ENCODE assay signal across 26 mouse cellular contexts in the genomic region with DNA sequence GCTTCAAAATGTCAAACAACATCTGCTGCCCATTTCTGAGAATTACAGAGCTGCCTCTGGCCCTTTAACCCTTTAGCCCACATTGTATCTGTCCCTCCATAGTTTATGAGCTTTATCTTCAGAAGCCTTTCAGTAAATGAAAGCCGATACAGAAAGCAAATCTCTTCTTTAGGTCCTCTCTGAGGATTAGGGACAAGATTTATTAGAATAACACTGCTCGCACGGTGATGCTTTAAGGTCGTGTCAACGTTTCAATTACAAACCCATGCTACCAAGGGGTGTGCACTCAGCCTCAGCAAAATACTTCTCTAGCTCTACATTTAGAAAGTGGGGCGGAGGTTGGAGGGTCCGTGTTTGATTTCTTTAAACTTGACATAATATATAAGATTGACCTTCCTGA.
DNase-seq lines count a peak whose midpoint lies in the region; ATAC-seq and TF ChIP-seq lines count a peak whose summit lies in the region.
"Had no signal": no experiment of that assay in that cellular context is flagged by ENCODE, and none has a peak within 500 bp of the region (broad histone marks: within the 10 kb centered on the region; RNA-seq: fewer than 3 reads in every experiment).

No protein-coding gene starts in this region.

- no peak overlapping the region for H3K9ac ChIP-seq in kidney, embryonic 15.5 days
- no peak overlapping the region for H3K9ac ChIP-seq in stomach, embryonic 14.5 days (replicated peaks; ENCODE audit: low read depth, low read length)
- no peak overlapping the region for H3K9ac ChIP-seq in stomach, postnatal 0 days (ENCODE audit: low read length)
- H3K9ac ChIP-seq in hindbrain, embryonic 12.5 days, result no peak overlapping the region
- H3K9ac ChIP-seq: embryonic facial prominence, embryonic 13.5 days; forebrain, embryonic 12.5 days; forebrain, embryonic 15.5 days; heart, embryonic 13.5 days; hindbrain, embryonic 15.5 days had no signal

- H3K4me3 ChIP-seq in kidney, embryonic 15.5 days (replicated peaks), result no peak overlapping the region
- H3K4me3 ChIP-seq in stomach, embryonic 14.5 days (ENCODE audit: low read depth, low read length), result no peak overlapping the region
- no peak overlapping the region for H3K4me3 ChIP-seq in stomach, postnatal 0 days (ENCODE audit: low read depth, low read length)
- no peak overlapping the region for H3K4me3 ChIP-seq in hindbrain, embryonic 12.5 days
- H3K4me3 ChIP-seq: embryonic facial prominence, embryonic 13.5 days; erythroblast, embryonic 14.5 days; forebrain, embryonic 12.5 days; forebrain, embryonic 15.5 days; heart, adult 2 months; heart, embryonic 10.5 days; heart, embryonic 13.5 days; hindbrain, embryonic 15.5 days had no signal

- peak; percentile 84 for ATAC-seq in kidney, embryonic 15.5 days (replicated peaks; ENCODE audit: low FRiP score)
- no peak for ATAC-seq in stomach, embryonic 14.5 days (ENCODE audit: insufficient number of reproducible peaks, insufficient read depth, low FRiP score, low read depth)
- ATAC-seq in stomach, postnatal 0 days (ENCODE audit: low FRiP score, low TSS enrichment), result no peak
- ATAC-seq in hindbrain, embryonic 12.5 days (ENCODE audit: low FRiP score), result no peak
- ATAC-seq: activated CD4-positive, CD25-positive, alpha-beta regulatory T cell, adult 4 months; forebrain, embryonic 15.5 days had no signal

- no peak overlapping the region for H3K27ac ChIP-seq in kidney, embryonic 15.5 days
- no peak overlapping the region for H3K27ac ChIP-seq in stomach, embryonic 14.5 days (ENCODE audit: low read length)
- H3K27ac ChIP-seq in stomach, postnatal 0 days (replicated peaks), result no peak overlapping the region
- no peak overlapping the region for H3K27ac ChIP-seq in hindbrain, embryonic 12.5 days
- H3K27ac ChIP-seq: embryonic facial prominence, embryonic 13.5 days; forebrain, embryonic 12.5 days; forebrain, embryonic 15.5 days; heart, adult 2 months; heart, embryonic 10.5 days; heart, embryonic 13.5 days; hindbrain, embryonic 15.5 days had no signal

- no peak for TF ChIP-seq CTCF in stomach, postnatal 0 days (IDR thresholded peaks at IDR 0.05; ENCODE audit: low read depth)

- no peak for TF ChIP-seq EP300 in stomach, postnatal 0 days (optimal IDR thresholded peaks at IDR 0.05)

- peaks cover 6% of the 10 kb centered on the region; the same call in 1 of the 2 replicates for H3K4me1 ChIP-seq in kidney, embryonic 15.5 days
- no peaks in the 10 kb centered on the region; the same call in 1 of the 2 replicates for H3K4me1 ChIP-seq in stomach, embryonic 14.5 days (ENCODE audit: control insufficient read depth, insufficient read depth, low read length)
- no peaks in the 10 kb centered on the region for H3K4me1 ChIP-seq in stomach, postnatal 0 days (replicated peaks; ENCODE audit: control insufficient read depth, insufficient read depth)
- H3K4me1 ChIP-seq in hindbrain, embryonic 12.5 days, result no peaks in the 10 kb centered on the region
- H3K4me1 ChIP-seq: embryonic facial prominence, embryonic 13.5 days; forebrain, embryonic 12.5 days; forebrain, embryonic 15.5 days; heart, embryonic 10.5 days; heart, embryonic 13.5 days; hindbrain, embryonic 15.5 days had no signal

- WGBS in kidney, embryonic 15.5 days, result 21% methylated on average over 7 of the region's 7 CpGs
- 30% methylated on average over 7 of the region's 7 CpGs for WGBS in stomach, embryonic 14.5 days
- 39% methylated on average over 7 of the region's 7 CpGs for WGBS in stomach, postnatal 0 days
- 79% methylated on average over 7 of the region's 7 CpGs for WGBS in hindbrain, embryonic 12.5 days

- H3K36me3 ChIP-seq in kidney, embryonic 15.5 days, result no peaks in the 10 kb centered on the region
- no peaks in the 10 kb centered on the region for H3K36me3 ChIP-seq in stomach, embryonic 14.5 days (ENCODE audit: control insufficient read depth, insufficient read depth, low read length)
- H3K36me3 ChIP-seq in stomach, postnatal 0 days (ENCODE audit: control insufficient read depth, insufficient read depth, low read length), result no peaks in the 10 kb centered on the region
- no peaks in the 10 kb centered on the region for H3K36me3 ChIP-seq in hindbrain, embryonic 12.5 days
- H3K36me3 ChIP-seq: embryonic facial prominence, embryonic 13.5 days; forebrain, embryonic 12.5 days; forebrain, embryonic 15.5 days; heart, embryonic 10.5 days; heart, embryonic 13.5 days; hindbrain, embryonic 15.5 days had no signal

- peak; percentile 7 for DNase-seq in embryo, embryonic 10 days (ENCODE audit: low spot score)
- no peak for DNase-seq in embryo, embryonic 9.5 days (ENCODE audit: extremely low spot score)
- no peak for DNase-seq in kidney, adult 9 months
- DNase-seq in stomach, postnatal 0 days (ENCODE audit: low spot score), result no peak
- DNase-seq in cerebellum, postnatal 4 days (ENCODE audit: low spot score in 2 of 2), result no peak
- DNase-seq: adrenal gland, adult 8-10 months; adrenal gland, postnatal 36 days; cerebellum, adult 18-20 months; cerebellum, adult 9-10 months; cerebellum, postnatal 14 days; gastrocnemius, postnatal 10 days; gastrocnemius, postnatal 36 days; heart, adult 2 months; heart, postnatal 14 days; heart, postnatal 4 days had no signal

- peak overlapping the region; percentile 7; the same call in 1 of the 2 replicates for H3K4me2 ChIP-seq in kidney, embryonic 15.5 days
- 0 out of 2 replicates have a peak overlapping the region, but pooled peaks have one; percentile 4 for H3K4me2 ChIP-seq in stomach, embryonic 14.5 days (replicated peaks; ENCODE audit: low read depth, low read length)
- H3K4me2 ChIP-seq in stomach, postnatal 0 days (replicated peaks; ENCODE audit: low read depth), result no peak overlapping the region
- H3K4me2 ChIP-seq in hindbrain, embryonic 12.5 days (replicated peaks), result no peak overlapping the region
- H3K4me2 ChIP-seq: embryonic facial prominence, embryonic 13.5 days; forebrain, embryonic 12.5 days; forebrain, embryonic 15.5 days; heart, embryonic 13.5 days; hindbrain, embryonic 15.5 days had no signal

- H3K27me3 ChIP-seq in kidney, embryonic 15.5 days, result peaks cover 15% of the 10 kb centered on the region; the same call in 1 of the 2 replicates
- no peaks in the 10 kb centered on the region for H3K27me3 ChIP-seq in stomach, embryonic 14.5 days (ENCODE audit: control insufficient read depth, insufficient read depth, low read length)
- H3K27me3 ChIP-seq in stomach, postnatal 0 days (ENCODE audit: control insufficient read depth, insufficient read depth, low read length), result no peaks in the 10 kb centered on the region
- no peaks in the 10 kb centered on the region for H3K27me3 ChIP-seq in hindbrain, embryonic 12.5 days
- H3K27me3 ChIP-seq: embryonic facial prominence, embryonic 13.5 days; forebrain, embryonic 12.5 days; forebrain, embryonic 15.5 days; heart, embryonic 13.5 days; hindbrain, embryonic 15.5 days had no signal

- no peaks in the 10 kb centered on the region for H3K9me3 ChIP-seq in kidney, embryonic 15.5 days (replicated peaks)
- H3K9me3 ChIP-seq in stomach, embryonic 14.5 days (ENCODE audit: control insufficient read depth, low read depth, low read length), result no peaks in the 10 kb centered on the region
- no peaks in the 10 kb centered on the region for H3K9me3 ChIP-seq in stomach, postnatal 0 days (ENCODE audit: control insufficient read depth, low read length)
- H3K9me3 ChIP-seq in hindbrain, embryonic 12.5 days (replicated peaks), result no peaks in the 10 kb centered on the region
- H3K9me3 ChIP-seq: embryonic facial prominence, embryonic 13.5 days; forebrain, embryonic 12.5 days; forebrain, embryonic 15.5 days; heart, embryonic 10.5 days; heart, embryonic 13.5 days; hindbrain, embryonic 15.5 days had no signal

Comparison
In these comparisons a context has a peak if more than half of its experiments do, and no peak if none do; other contexts are left out.
1. H3K4me2 ChIP-seq: peak in kidney, embryonic 15.5 days (single experiment) and stomach, embryonic 14.5 days (single experiment); none in stomach, postnatal 0 days (single experiment) and hindbrain, embryonic 12.5 days (single experiment).